38 mouse cellular contexts compared by ENCODE assay signal in genomic region chr10:127330212-127330611, GRCm38 (mm10). TPM values are rescaled to one million over a fixed set of nuclear protein-coding genes. Genes with fewer than 3 reads are reported as not detected.
"Had no signal": no experiment of that assay in that cellular context is flagged by ENCODE, and none has a peak within 500 bp of the region (broad histone marks: within the 10 kb centered on the region; RNA-seq: fewer than 3 reads in every experiment).

No protein-coding gene starts in this region.

- ATAC-seq: forebrain, embryonic 13.5 days; forebrain, embryonic 14.5 days; forebrain, embryonic 15.5 days; forebrain, embryonic 16.5 days; forebrain, postnatal 0 days had no signal

- H3K27ac ChIP-seq: embryonic facial prominence, embryonic 10.5 days; embryonic facial prominence, embryonic 12.5 days; embryonic facial prominence, embryonic 13.5 days; embryonic facial prominence, embryonic 15.5 days; forebrain, embryonic 10.5 days; forebrain, embryonic 12.5 days; forebrain, embryonic 13.5 days; forebrain, embryonic 15.5 days; gastrocnemius, adult 2 months; heart, adult 2 months had no signal

- H3K9me3 ChIP-seq: embryonic facial prominence, embryonic 10.5 days; embryonic facial prominence, embryonic 12.5 days; embryonic facial prominence, embryonic 13.5 days; embryonic facial prominence, embryonic 15.5 days; forebrain, embryonic 12.5 days; forebrain, embryonic 13.5 days; forebrain, embryonic 15.5 days had no signal

- H3K36me3 ChIP-seq: forebrain, embryonic 15.5 days had no signal

- DNase-seq: cerebellum, adult 18-20 months; cerebellum, adult 2 months; cerebellum, adult 8-10 months; cerebellum, adult 9-10 months; cerebellum, adult 9-11 months; cerebellum, postnatal 10 days; cerebellum, postnatal 14 days; cerebellum, postnatal 25 days; cerebellum, postnatal 36 days; embryo, embryonic 11 days; forebrain, postnatal 0 days; gastrocnemius, adult 2 months; gastrocnemius, postnatal 10 days; gastrocnemius, postnatal 14 days; gastrocnemius, postnatal 25 days; gastrocnemius, postnatal 36 days had no signal

- H3K9ac ChIP-seq: embryonic facial prominence, embryonic 12.5 days; embryonic facial prominence, embryonic 15.5 days; forebrain, embryonic 12.5 days; forebrain, embryonic 13.5 days; forebrain, embryonic 15.5 days; forebrain, postnatal 0 days had no signal

- H3K4me2 ChIP-seq: embryonic facial prominence, embryonic 12.5 days; embryonic facial prominence, embryonic 13.5 days; embryonic facial prominence, embryonic 15.5 days; forebrain, embryonic 12.5 days; forebrain, embryonic 13.5 days; forebrain, embryonic 15.5 days had no signal

- H3K4me3 ChIP-seq: embryonic facial prominence, embryonic 10.5 days; embryonic facial prominence, embryonic 12.5 days; embryonic facial prominence, embryonic 13.5 days; embryonic facial prominence, embryonic 15.5 days; erythroblast, embryonic 14.5 days; forebrain, embryonic 10.5 days; forebrain, embryonic 12.5 days; forebrain, embryonic 13.5 days; forebrain, embryonic 15.5 days; gastrocnemius, adult 2 months; heart, adult 2 months had no signal

RNA-seq across cellular contexts. Expression of gene Gli1, which starts 11.6 kb away (rescaled TPM):
- total RNA-seq: common myeloid progenitor, adult 5-6 weeks; granulocyte monocyte progenitor cell, adult 5-6 weeks had no signal
- polyA plus RNA-seq: erythroblast, embryonic 14.5 days had no signal

RNA-seq across cellular contexts. Expression of gene Inhbe, which starts 24.0 kb away (rescaled TPM):
- total RNA-seq: common myeloid progenitor, adult 5-6 weeks; forebrain, postnatal 0 days; gastrocnemius, adult 18-20 months; gastrocnemius, adult 2 months; gastrocnemius, adult 8-10 months; gastrocnemius, postnatal 10 days; gastrocnemius, postnatal 14 days; gastrocnemius, postnatal 25 days; gastrocnemius, postnatal 36 days; granulocyte monocyte progenitor cell, adult 5-6 weeks; heart, adult 2 months had no signal
- polyA plus RNA-seq: cerebellum, adult 2 months; embryonic facial prominence, embryonic 10.5 days; embryonic facial prominence, embryonic 11.5 days; embryonic facial prominence, embryonic 14.5 days; erythroblast, embryonic 14.5 days; forebrain, embryonic 10.5 days; forebrain, embryonic 12.5 days; forebrain, embryonic 14.5 days; forebrain, embryonic 15.5 days; forebrain, embryonic 16.5 days; forebrain, postnatal 0 days; heart, adult 2 months had no signal

RNA-seq across cellular contexts. Expression of gene Inhbc, which starts 40.0 kb away (rescaled TPM):
- total RNA-seq: common myeloid progenitor, adult 5-6 weeks; forebrain, postnatal 0 days; gastrocnemius, adult 18-20 months; gastrocnemius, adult 2 months; gastrocnemius, adult 8-10 months; gastrocnemius, postnatal 10 days; gastrocnemius, postnatal 14 days; gastrocnemius, postnatal 25 days; gastrocnemius, postnatal 36 days; granulocyte monocyte progenitor cell, adult 5-6 weeks; heart, adult 2 months had no signal
- polyA plus RNA-seq: cerebellum, adult 2 months; cortical plate, adult 2 months; embryonic facial prominence, embryonic 11.5 days; embryonic facial prominence, embryonic 13.5 days; embryonic facial prominence, embryonic 14.5 days; embryonic facial prominence, embryonic 15.5 days; erythroblast, embryonic 14.5 days; forebrain, embryonic 10.5 days; forebrain, embryonic 11.5 days; forebrain, embryonic 12.5 days; forebrain, embryonic 13.5 days; forebrain, embryonic 14.5 days; forebrain, embryonic 15.5 days; forebrain, embryonic 16.5 days; forebrain, postnatal 0 days; frontal cortex, adult 2 months; gonadal fat pad, adult 2 months; heart, adult 2 months had no signal
